Mouse (Mus musculus) limb, embryonic 11.5 days (tissue): ENCODE measurements around the gene Dlx6. TPM values are rescaled to one million over a fixed set of nuclear protein-coding genes. Genes with fewer than 3 reads are reported as not detected.

Experiments used
- ATAC-seq: fragments of 200-750 bp; cut with Nextera tagmentation; 2 replicates; pipeline ENCODE4 v1.8.0; 2017; ENCODE audit warnings: low read depth; ENCODE audit not compliant: insufficient number of reproducible peaks, low FRiP score, low TSS enrichment
- DNase-seq: peaks from one replicate; pipeline ENCODE4 v3.0.0-alpha.2; 2015; ENCODE audit warnings: low spot score
- H3K27ac ChIP-seq: fragments of 300-500 bp; sonication (generic); replicated peaks from 2 replicates; pipeline ENCODE4 v1.5.1; 2014; ENCODE audit warnings: low read depth, mild to moderate bottlenecking, low read length
- H3K27me3 ChIP-seq: fragments of 300-500 bp; sonication (generic); 2 replicates; pipeline ENCODE4 v1.6.1; 2014; ENCODE audit warnings: mild to moderate bottlenecking, low read length, mixed read lengths; ENCODE audit not compliant: control insufficient read depth, insufficient read depth
- H3K36me3 ChIP-seq: fragments of 300-500 bp; sonication (generic); 2 replicates; pipeline ENCODE4 v1.6.1; 2014; ENCODE audit warnings: mild to moderate bottlenecking, low read length, moderate library complexity, mixed read lengths; ENCODE audit not compliant: control insufficient read depth, insufficient read depth
- H3K4me1 ChIP-seq: fragments of 300-500 bp; sonication (generic); 2 replicates; pipeline ENCODE4 v1.6.1; 2014; ENCODE audit warnings: low read length, mixed read lengths; ENCODE audit not compliant: control insufficient read depth, insufficient read depth
- H3K4me2 ChIP-seq: fragments of 300-500 bp; sonication (generic); 2 replicates; pipeline ENCODE4 v1.6.1; 2014; ENCODE audit warnings: low read depth, mild to moderate bottlenecking, moderate library complexity; ENCODE audit not compliant: severe bottlenecking
- H3K4me3 ChIP-seq: fragments of 300-500 bp; sonication (generic); 2 replicates; pipeline ENCODE4 v1.5.1; 2014; ENCODE audit warnings: low read depth, low read length
- H3K9ac ChIP-seq: fragments of 300-500 bp; sonication (generic); 2 replicates; pipeline ENCODE4 v1.6.1; 2014; ENCODE audit warnings: mild to moderate bottlenecking, low read length
- H3K9me3 ChIP-seq: fragments of 300-500 bp; sonication (generic); 2 replicates; pipeline ENCODE4 v1.6.1; 2016; ENCODE audit warnings: low read length; ENCODE audit not compliant: control insufficient read depth
- WGBS: fragments of 180-500 bp; shearing (Covaris S2); extraction: QIAGEN DNeasy Blood & Tissue Kit; methylation state at CpG from one replicate; pipeline ENCODE4 v1.1.7; 2014; 5-methylcytosine and 5-hydroxymethylcytosine counted together
- polyA plus RNA-seq: library from polyadenylated mRNA; unstranded; fragments of >200 nt; fragmentation: Nextera tagmentation; extraction: Ambion mirVana; gene quantifications from 2 replicates; pipeline ENCODE4 v1.2.1, GENCODE M21; 2014

Gene Dlx6
- polyA plus RNA-seq, 1 experiment from 2014 or later, result 0.36 TPM

DNA sequence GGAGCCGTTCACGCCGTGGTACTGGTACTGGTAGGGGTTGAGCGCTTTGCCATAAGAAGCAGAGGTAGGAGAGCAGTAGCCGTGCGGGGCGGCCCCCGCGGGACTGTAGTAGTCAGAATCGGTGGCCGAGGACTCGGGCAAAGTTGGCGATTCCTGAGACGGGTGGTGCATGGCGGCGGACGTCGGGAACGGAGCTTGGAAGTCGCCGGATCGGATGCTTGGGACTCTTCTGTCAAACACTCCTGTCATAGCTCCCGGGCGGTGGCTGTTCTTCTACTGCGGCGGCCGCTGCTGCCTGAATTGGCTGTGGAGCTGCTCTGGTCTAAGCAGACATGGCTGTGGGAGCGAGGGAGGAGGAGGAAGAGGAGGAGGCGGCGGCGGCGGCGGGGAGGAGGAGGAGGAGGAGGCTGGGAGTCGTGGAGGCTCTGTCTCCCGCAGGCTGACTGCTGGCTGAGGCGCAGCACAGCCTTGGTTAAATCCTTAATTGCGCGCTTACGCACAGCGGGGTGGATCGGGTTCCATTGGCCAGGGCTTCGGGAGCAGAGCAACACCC is 18.6 kb downstream of the Dlx6 start, which contains the start of gene Dlx5:
Gene Dlx5 (minus strand): TSS at position 448 of the 553 bp plus-strand sequence.
- under 1% methylated on average over 40 of the region's 42 CpGs for WGBS
- peak; percentile 77 for DNase-seq
- Histone ChIP-seq H3K9me3 (no peaks in the 10 kb centered on the region), H3K9ac (peak within 1 kb of the TSS; percentile 64), H3K27ac (no peak within 1 kb of the TSS), H3K4me1 (peaks cover 11% of the 10 kb centered on the region), H3K36me3 (no peaks in the 10 kb centered on the region), H3K4me2 (peak within 1 kb of the TSS; percentile 57), H3K4me3 (peak within 1 kb of the TSS; percentile 55), H3K27me3 (peaks cover 50% of the 10 kb centered on the region)
- peak; percentile 52; the same call in 1 of the 2 replicates for ATAC-seq

DNA sequence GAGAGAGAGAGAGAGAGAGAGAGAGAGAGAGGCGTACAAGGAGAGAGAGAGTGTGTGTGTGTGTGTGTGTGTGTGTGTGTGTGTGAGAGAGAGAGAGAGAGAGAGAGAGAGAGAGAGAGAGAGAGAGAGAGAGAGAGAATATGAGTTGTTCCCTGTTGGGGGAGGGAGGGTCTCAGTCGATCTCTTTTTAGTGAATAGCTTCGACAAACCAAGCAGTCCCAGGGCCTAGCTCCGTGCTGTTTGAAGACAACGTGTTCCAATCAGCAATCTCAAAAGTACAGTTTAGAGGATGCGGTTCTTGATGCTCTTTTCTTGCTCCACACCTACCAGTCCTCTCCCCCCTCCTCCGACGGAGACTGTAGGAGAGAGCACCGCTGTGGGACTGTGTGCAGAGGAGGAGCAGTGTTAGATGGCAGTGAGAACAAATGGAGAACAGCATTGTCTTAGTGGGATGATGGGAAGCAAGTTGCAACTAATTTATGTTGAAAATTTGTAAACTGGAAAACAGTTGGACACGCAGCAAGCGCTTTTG is 19.2 kb downstream of the Dlx6 start:
- H3K27ac ChIP-seq, result no peak overlapping the region

DNA sequence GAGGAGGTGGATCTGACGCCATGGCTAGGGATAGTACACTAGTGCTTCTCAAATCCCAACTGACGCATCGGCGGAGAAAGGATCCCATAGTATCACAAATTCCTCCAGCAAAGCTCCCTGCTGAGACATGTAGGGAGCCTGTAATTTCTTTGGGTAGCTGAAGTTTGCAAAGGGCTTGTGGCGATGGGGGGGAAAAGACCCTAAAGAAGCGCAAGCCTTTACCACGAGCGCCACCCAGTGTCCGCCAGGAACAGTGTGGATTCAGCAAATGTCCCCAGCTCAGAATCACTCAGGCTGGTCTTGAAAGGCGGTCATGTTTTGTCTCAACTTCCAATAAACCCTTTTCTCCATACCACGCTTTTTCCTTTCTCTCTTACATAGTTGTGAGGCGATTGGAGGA is 21.8 kb downstream of the Dlx6 start:
- no peak overlapping the region for H3K9ac ChIP-seq
- 1% methylated on average over 12 of the region's 12 CpGs for WGBS
- H3K9me3 ChIP-seq, result no peaks in the 10 kb centered on the region
- peaks cover 8% of the 10 kb centered on the region for H3K4me1 ChIP-seq
- no peak overlapping the region for H3K4me2 ChIP-seq
- no peaks in the 10 kb centered on the region for H3K36me3 ChIP-seq
- peak; percentile 86 for DNase-seq
- no peak overlapping the region for H3K4me3 ChIP-seq
- no peak for ATAC-seq
- H3K27me3 ChIP-seq, result peaks cover 24% of the 10 kb centered on the region
- no peak overlapping the region for H3K27ac ChIP-seq

More for the DNA sequence above, 19.2 kb downstream of the Dlx6 start:
- Histone ChIP-seq H3K4me2 (peak overlapping the region; percentile 57), H3K9me3 (no peaks in the 10 kb centered on the region), H3K27me3 (peaks cover 44% of the 10 kb centered on the region), H3K9ac (no peak overlapping the region), H3K4me3 (peak overlapping the region; percentile 55), H3K36me3 (no peaks in the 10 kb centered on the region), H3K4me1 (peaks cover 11% of the 10 kb centered on the region)
- WGBS, result 8% methylated on average over 10 of the region's 11 CpGs
- peak; percentile 32 for DNase-seq
- no peak for ATAC-seq

DNA sequence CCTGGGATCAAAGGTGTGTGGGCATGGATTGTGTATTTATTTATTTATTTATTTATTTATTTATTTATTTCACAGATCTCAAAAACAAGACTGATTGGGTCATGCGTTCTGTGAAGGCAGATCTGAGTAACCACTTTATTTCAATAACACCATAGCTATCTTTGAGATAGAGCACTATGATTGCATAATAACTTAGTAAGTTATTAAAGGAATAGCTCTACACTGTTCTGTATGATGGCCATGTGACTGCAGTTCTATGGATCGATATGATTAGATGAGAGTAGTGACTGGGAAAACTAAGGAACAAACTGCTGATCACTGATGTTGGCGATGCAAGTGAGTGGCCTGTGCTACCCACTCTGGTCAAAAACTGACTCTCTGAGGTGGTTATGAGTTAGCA is 23.1 kb downstream of the Dlx6 start:
- DNase-seq (no peak), ATAC-seq (no peak)
- Histone ChIP-seq H3K9me3 (no peaks in the 10 kb centered on the region), H3K4me1 (peaks cover 3% of the 10 kb centered on the region), H3K4me3 (no peak overlapping the region), H3K9ac (no peak overlapping the region), H3K27me3 (peaks cover 17% of the 10 kb centered on the region), H3K36me3 (no peaks in the 10 kb centered on the region), H3K27ac (no peak overlapping the region), H3K4me2 (no peak overlapping the region)
- WGBS, result 87% methylated on average over 3 of the region's 3 CpGs

DNA sequence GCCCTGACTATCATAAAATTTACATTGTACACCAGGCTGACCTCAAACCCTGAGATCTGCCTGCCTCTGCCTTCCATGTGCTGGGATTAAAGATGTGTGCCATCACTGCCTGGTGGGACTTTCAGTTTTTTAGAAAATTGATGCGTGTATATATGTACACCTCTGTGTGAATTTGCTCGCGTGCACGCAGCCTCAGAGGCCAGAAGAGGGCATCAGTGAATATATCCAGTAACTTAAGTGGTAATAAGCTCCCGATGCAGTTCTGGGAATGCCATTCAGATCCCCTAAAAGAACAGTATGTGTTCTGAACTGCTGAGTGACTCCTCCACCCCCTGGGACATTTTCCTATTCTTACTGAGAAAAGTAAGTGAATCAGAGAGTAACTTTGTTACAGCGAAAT is 26.9 kb downstream of the Dlx6 start:
- WGBS, result 66% methylated on average over 6 of the region's 6 CpGs
- Histone ChIP-seq H3K9ac (no peak overlapping the region), H3K27me3 (no peaks in the 10 kb centered on the region), H3K4me2 (no peak overlapping the region), H3K36me3 (no peaks in the 10 kb centered on the region), H3K27ac (no peak overlapping the region), H3K4me3 (no peak overlapping the region), H3K9me3 (no peaks in the 10 kb centered on the region), H3K4me1 (no peaks in the 10 kb centered on the region)
- DNase-seq, result no peak
- no peak for ATAC-seq

DNA sequence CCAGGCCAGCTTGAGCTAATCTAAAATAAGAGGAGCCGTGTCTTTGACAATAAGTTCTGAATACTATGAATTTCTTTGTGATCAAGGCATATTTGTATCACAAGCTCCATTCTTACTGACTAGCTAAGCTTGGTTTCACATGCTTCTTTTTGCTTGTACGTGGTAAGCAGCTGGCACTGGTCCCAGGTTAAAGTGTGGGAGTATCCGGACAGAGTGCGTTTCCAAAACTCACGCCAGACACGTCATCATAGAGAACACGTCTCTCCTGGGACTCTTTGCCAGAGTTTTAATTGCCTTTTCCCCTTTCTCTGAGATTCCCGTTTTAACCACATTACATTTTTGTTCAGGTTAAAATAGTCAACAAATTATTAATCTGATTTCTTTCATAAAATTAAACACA is 46.5 kb downstream of the Dlx6 start:
- no peaks in the 10 kb centered on the region for H3K27me3 ChIP-seq
- DNase-seq (no peak), ATAC-seq (no peak)
- H3K4me3 ChIP-seq, result no peak overlapping the region
- no peak overlapping the region for H3K27ac ChIP-seq
- no peaks in the 10 kb centered on the region for H3K9me3 ChIP-seq
- no peak overlapping the region for H3K9ac ChIP-seq
- H3K4me1 ChIP-seq, result no peaks in the 10 kb centered on the region
- WGBS, result 89% methylated on average over 8 of the region's 8 CpGs
- H3K4me2 ChIP-seq, result no peak overlapping the region
- no peaks in the 10 kb centered on the region for H3K36me3 ChIP-seq

DNA sequence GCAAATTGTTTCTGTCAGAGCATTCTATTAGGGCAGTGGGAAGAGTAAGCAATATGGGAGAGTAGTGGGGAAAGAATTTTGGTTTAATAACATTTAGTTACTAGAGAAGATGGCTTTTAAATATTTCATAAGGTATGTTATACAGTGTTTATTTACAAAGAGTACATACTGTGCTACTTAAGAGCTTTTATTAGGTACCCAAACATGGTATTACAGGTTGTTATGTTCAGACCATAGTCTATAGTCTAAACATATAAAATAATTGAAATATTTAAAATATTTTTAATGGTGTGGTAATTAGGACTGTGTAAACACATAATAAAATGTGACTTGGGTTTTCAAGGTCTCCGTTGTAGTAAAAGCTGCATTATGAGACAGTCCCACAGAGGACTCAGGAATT is 51.2 kb downstream of the Dlx6 start:
- no peak for ATAC-seq
- no peaks in the 10 kb centered on the region for H3K9me3 ChIP-seq
- H3K9ac ChIP-seq, result no peak overlapping the region
- no peaks in the 10 kb centered on the region for H3K36me3 ChIP-seq
- DNase-seq, result no peak
- no peak overlapping the region for H3K4me2 ChIP-seq
- no peak overlapping the region for H3K4me3 ChIP-seq
- 57% methylated on average over 1 of the region's 1 CpGs for WGBS
- no peaks in the 10 kb centered on the region for H3K27me3 ChIP-seq
- H3K4me1 ChIP-seq, result no peaks in the 10 kb centered on the region
- no peak overlapping the region for H3K27ac ChIP-seq

DNA sequence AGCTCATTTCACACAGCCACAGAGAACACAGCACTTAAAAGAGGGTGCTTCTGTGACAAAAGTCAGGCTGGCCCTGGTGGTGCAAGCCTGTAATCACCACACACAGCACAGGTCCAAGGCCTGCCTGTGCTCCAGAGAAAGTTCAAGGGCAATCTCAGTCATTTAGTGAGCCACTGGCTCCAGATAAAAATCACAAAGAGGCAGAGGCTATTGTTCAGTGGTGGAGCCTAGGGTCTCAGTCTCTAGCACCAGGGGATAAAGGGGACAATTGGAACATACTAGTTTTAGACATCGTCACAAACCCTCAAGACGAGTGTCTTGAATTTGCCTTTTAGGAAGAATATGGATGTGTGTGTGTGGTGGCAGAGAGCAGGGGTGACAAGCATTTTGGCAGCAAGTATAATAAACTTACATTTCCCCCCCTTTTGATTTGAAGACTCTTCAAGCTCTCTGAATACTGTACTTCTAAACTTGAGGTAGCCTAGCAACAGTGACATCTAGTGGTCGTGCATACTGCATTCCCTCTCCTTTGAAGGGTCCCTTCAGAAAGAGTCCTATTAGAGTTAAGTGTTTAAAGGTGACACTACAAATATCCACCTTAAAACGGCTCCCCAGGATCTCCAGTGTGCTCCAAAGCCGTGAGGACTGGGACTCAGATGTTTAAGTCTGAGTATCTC is 51.9 kb downstream of the Dlx6 start:
- DNase-seq (peak; percentile 62), ATAC-seq (0 out of 2 replicates have a peak, but pooled peaks have one; percentile 31)
- no peak overlapping the region for H3K4me3 ChIP-seq
- H3K9me3 ChIP-seq, result no peaks in the 10 kb centered on the region
- no peaks in the 10 kb centered on the region for H3K27me3 ChIP-seq
- no peaks in the 10 kb centered on the region for H3K4me1 ChIP-seq
- WGBS, result 36% methylated on average over 5 of the region's 5 CpGs
- no peaks in the 10 kb centered on the region for H3K36me3 ChIP-seq
- H3K4me2 ChIP-seq, result no peak overlapping the region
- no peak overlapping the region for H3K9ac ChIP-seq
- H3K27ac ChIP-seq, result no peak overlapping the region
